Mouse (Mus musculus): ENCODE data around the gene Arfgef2. TPM values are rescaled to one million over a fixed set of nuclear protein-coding genes. Genes with fewer than 3 reads are reported as not detected.

Arfgef2 gene
- total and polyA plus RNA-seq, 3 experiments, result 19.1 to 27.4 (median 24.5) TPM

GRCm38 (mm10) chr2:166876331-166876730 lies 70.9 kb downstream of the Arfgef2 start:
- Histone ChIP-seq H3K79me2 (ENCODE audit: control insufficient read depth, insufficient read depth, low read length, poor library complexity) (no peaks in the 10 kb centered on the region), H3K36me3 (ENCODE audit: control insufficient read depth in 1 of 2, insufficient read depth in 2 of 2, low read length in 2 of 2) (peaks cover 0 to 11% of the 10 kb centered on the region in 2 experiments; a peak in 2 of 4 replicates), H3K27me3 (ENCODE audit: control insufficient read depth in 1 of 2, insufficient read depth in 2 of 2, low read length in 2 of 2) (no peaks in the 10 kb centered on the region), H3K9ac (ENCODE audit: control insufficient read depth, low read depth, low read length, poor library complexity, severe bottlenecking) (no peak overlapping the region), H3K4me3 (ENCODE audit: control insufficient read depth in 1 of 2, insufficient read depth in 1 of 2, low read depth in 2 of 2, low read length in 2 of 2) (no peak overlapping the region), H3K4me1 (ENCODE audit: control insufficient read depth in 1 of 2, insufficient read depth in 2 of 2, low read length in 2 of 2) (no peaks in the 10 kb centered on the region), H3K9me3 (replicated peaks; ENCODE audit: insufficient read depth, low read length) (no peaks in the 10 kb centered on the region), H3K27ac (ENCODE audit: control insufficient read depth, low read depth, low read length) (no peak overlapping the region)
- TF ChIP-seq MEF2A (IDR thresholded peaks at IDR 0.05; ENCODE audit: extremely low read depth, insufficient replicate concordance, low read depth, low read length, poor library complexity, severe bottlenecking) (no peak), KAT2A (conservative IDR thresholded peaks at IDR 0.05; ENCODE audit: low read depth, low read length) (no peak), ZMIZ1 (IDR thresholded peaks at IDR 0.05; ENCODE audit: low read depth, low read length) (no peak), CHD1 (IDR thresholded peaks at IDR 0.05; ENCODE audit: low read depth, low read length) (no peak)
- DNase-seq (ENCODE audit: low read depth, low spot score), result no peak

DNA sequence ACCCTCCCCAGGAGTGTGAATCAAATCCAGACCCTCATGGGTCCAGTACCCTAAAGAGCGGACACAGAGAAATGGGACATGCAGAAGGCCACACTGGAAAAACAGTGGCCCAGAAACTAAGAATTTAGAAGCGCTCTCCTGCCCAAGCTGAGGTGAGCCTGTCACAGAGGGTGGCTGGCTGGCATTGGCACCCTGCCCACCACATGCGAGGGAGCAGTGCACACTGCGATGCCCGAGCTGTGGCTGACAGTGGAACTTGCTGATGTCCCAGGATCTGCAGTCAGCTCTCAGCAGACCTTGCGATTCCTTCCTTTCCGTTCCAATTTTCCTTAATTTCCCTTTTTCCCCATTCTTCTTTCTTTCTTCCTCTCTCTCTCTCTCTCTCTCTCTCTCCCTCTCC lies 79.7 kb downstream of the Arfgef2 start:
- Histone ChIP-seq H3K27ac (ENCODE audit: control insufficient read depth, low read depth, low read length) (no peak overlapping the region), H3K4me1 (ENCODE audit: control insufficient read depth in 1 of 2, insufficient read depth in 2 of 2, low read length in 2 of 2) (peaks cover 0 to 5% of the 10 kb centered on the region in 2 experiments; a peak in 3 of 4 replicates), H3K4me3 (ENCODE audit: control insufficient read depth in 1 of 2, insufficient read depth in 1 of 2, low read depth in 2 of 2, low read length in 2 of 2) (no peak overlapping the region), H3K9ac (ENCODE audit: control insufficient read depth, low read depth, low read length, poor library complexity, severe bottlenecking) (no peak overlapping the region), H3K36me3 (ENCODE audit: control insufficient read depth in 1 of 2, insufficient read depth in 2 of 2, low read length in 2 of 2) (peaks cover 2 to 7% of the 10 kb centered on the region in 2 experiments; a peak in 2 of 4 replicates), H3K27me3 (ENCODE audit: control insufficient read depth in 1 of 2, insufficient read depth in 2 of 2, low read length in 2 of 2) (no peaks in the 10 kb centered on the region), H3K79me2 (ENCODE audit: control insufficient read depth, insufficient read depth, low read length, poor library complexity) (no peaks in the 10 kb centered on the region), H3K9me3 (replicated peaks; ENCODE audit: insufficient read depth, low read length) (no peaks in the 10 kb centered on the region)
- TF ChIP-seq POLR2AphosphoS5 (IDR thresholded peaks at IDR 0.05; ENCODE audit: borderline replicate concordance, low read depth, low read length) (no peak), TAL1 (IDR thresholded peaks at IDR 0.05; ENCODE audit: low read length) (no peak), ZKSCAN1 (IDR thresholded peaks at IDR 0.05; ENCODE audit: low read depth, low read length) (no peak), ELF1 (IDR thresholded peaks at IDR 0.05; ENCODE audit: low read depth, low read length) (no peak), ZNF384 (IDR thresholded peaks at IDR 0.05; ENCODE audit: low read depth, low read length) (no peak), RAD21 (IDR thresholded peaks at IDR 0.05; ENCODE audit: low read depth, low read length) (no peak), EP300 (IDR thresholded peaks at IDR 0.05; ENCODE audit: low read depth in 1 of 2, low read length in 2 of 2) (no peak), MYB (IDR thresholded peaks at IDR 0.05; ENCODE audit: low read depth, low read length) (no peak), UBTF (IDR thresholded peaks at IDR 0.05; ENCODE audit: borderline replicate concordance, insufficient read depth, low read depth, low read length) (no peak), TBP (IDR thresholded peaks at IDR 0.05; ENCODE audit: low read depth, low read length) (no peak), KAT2A (conservative IDR thresholded peaks at IDR 0.05; ENCODE audit: low read depth, low read length) (no peak), NELFE (IDR thresholded peaks at IDR 0.05; ENCODE audit: low read depth, low read length) (no peak), RCOR1 (IDR thresholded peaks at IDR 0.05; ENCODE audit: low read depth, low read length) (no peak), CHD2 (IDR thresholded peaks at IDR 0.05; ENCODE audit: low read length) (no peak)
- DNase-seq (ENCODE audit: low read depth, low spot score), result no peak
